In the genomic region with DNA sequence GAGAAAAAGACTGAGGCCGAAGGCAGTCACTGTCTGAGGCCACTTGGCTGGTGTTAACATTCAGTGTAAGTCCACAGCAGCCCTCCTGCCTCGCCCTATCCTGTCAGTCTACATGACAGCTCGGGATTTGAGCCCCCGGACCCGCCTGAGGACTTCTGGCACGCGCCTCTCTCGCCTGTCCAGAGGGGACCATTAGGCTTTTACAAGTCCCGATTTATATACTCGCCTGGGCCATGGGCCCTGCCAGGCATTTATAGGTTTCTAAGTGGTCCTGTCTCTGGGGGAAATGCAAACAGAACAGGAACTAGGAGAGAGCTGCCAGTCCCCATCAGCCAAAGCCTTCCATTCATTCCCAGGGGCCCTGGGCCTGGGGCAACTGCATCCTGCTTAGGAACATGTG, we compare ENCODE assay signal across 19 mouse cellular contexts. TPM values are rescaled to one million over a fixed set of nuclear protein-coding genes. Genes with fewer than 3 reads are reported as not detected.
DNase-seq lines count a peak whose midpoint lies in the region; ATAC-seq and TF ChIP-seq lines count a peak whose summit lies in the region.
"Had no signal": no experiment of that assay in that cellular context is flagged by ENCODE, and none has a peak within 500 bp of the region (broad histone marks: within the 10 kb centered on the region; RNA-seq: fewer than 3 reads in every experiment).

No protein-coding gene starts in this region.

- ATAC-seq in intestine, embryonic 14.5 days (replicated peaks; ENCODE audit: low FRiP score, low TSS enrichment, low read depth), result no peak
- ATAC-seq in intestine, postnatal 0 days, result no peak
- ATAC-seq in intestine, embryonic 15.5 days, result no peak
- no peak for ATAC-seq in limb, embryonic 15.5 days (ENCODE audit: insufficient number of reproducible peaks, low FRiP score, low TSS enrichment, low read depth)
- ATAC-seq: forebrain, embryonic 13.5 days; liver, embryonic 12.5 days had no signal

- H3K4me3 ChIP-seq in intestine, embryonic 14.5 days (ENCODE audit: low read depth, low read length), result no peak overlapping the region
- H3K4me3 ChIP-seq in intestine, postnatal 0 days (ENCODE audit: low read depth, low read length), result no peak overlapping the region
- H3K4me3 ChIP-seq in intestine, embryonic 15.5 days (replicated peaks), result no peak overlapping the region
- H3K4me3 ChIP-seq in limb, embryonic 15.5 days, result no peak overlapping the region
- no peak overlapping the region for H3K4me3 ChIP-seq in gastrocnemius, adult 2 months
- H3K4me3 ChIP-seq: forebrain, embryonic 13.5 days; heart, embryonic 10.5 days; liver, embryonic 12.5 days had no signal

- no peak overlapping the region for H3K9ac ChIP-seq in intestine, embryonic 14.5 days (ENCODE audit: low read length)
- no peak overlapping the region for H3K9ac ChIP-seq in intestine, postnatal 0 days (ENCODE audit: low read depth, low read length)
- no peak overlapping the region for H3K9ac ChIP-seq in intestine, embryonic 15.5 days
- H3K9ac ChIP-seq in limb, embryonic 15.5 days, result no peak overlapping the region
- H3K9ac ChIP-seq: forebrain, embryonic 13.5 days; liver, embryonic 12.5 days had no signal

- peaks cover 9% of the 10 kb centered on the region; the same call in 1 of the 2 replicates for H3K4me1 ChIP-seq in intestine, embryonic 14.5 days (replicated peaks; ENCODE audit: control insufficient read depth, insufficient read depth, low read length)
- H3K4me1 ChIP-seq in intestine, postnatal 0 days (replicated peaks; ENCODE audit: control insufficient read depth, insufficient read depth, low read length), result no peaks in the 10 kb centered on the region
- H3K4me1 ChIP-seq in intestine, embryonic 15.5 days (replicated peaks), result peaks cover 10% of the 10 kb centered on the region
- peaks cover 41% of the 10 kb centered on the region for H3K4me1 ChIP-seq in limb, embryonic 15.5 days
- H3K4me1 ChIP-seq: liver, embryonic 12.5 days had no signal

- peak overlapping the region; percentile 52; the same call in 1 of the 2 replicates for H3K27ac ChIP-seq in intestine, embryonic 14.5 days (ENCODE audit: low read depth)
- no peak overlapping the region for H3K27ac ChIP-seq in intestine, postnatal 0 days (ENCODE audit: low read depth, low read length)
- peak overlapping the region; percentile 58 for H3K27ac ChIP-seq in intestine, embryonic 15.5 days
- H3K27ac ChIP-seq in limb, embryonic 15.5 days, result peak overlapping the region; percentile 59
- no peak overlapping the region for H3K27ac ChIP-seq in gastrocnemius, adult 2 months
- H3K27ac ChIP-seq: forebrain, embryonic 13.5 days; heart, embryonic 10.5 days; liver, embryonic 12.5 days had no signal

- no peak overlapping the region for H3K4me2 ChIP-seq in intestine, embryonic 14.5 days (ENCODE audit: low read length)
- no peak overlapping the region for H3K4me2 ChIP-seq in intestine, postnatal 0 days (replicated peaks; ENCODE audit: low read depth)
- no peak overlapping the region for H3K4me2 ChIP-seq in intestine, embryonic 15.5 days (replicated peaks)
- H3K4me2 ChIP-seq in limb, embryonic 15.5 days, result no peak overlapping the region
- H3K4me2 ChIP-seq: forebrain, embryonic 13.5 days; liver, embryonic 12.5 days had no signal

- DNase-seq in intestine, embryonic 14.5 days (ENCODE audit: low spot score), result no peak
- peak; percentile 60 for DNase-seq in forelimb bud, embryonic 11.5 days (ENCODE audit: low read depth, low spot score)
- no peak for DNase-seq in kidney, postnatal 10 days
- no peak for DNase-seq in gastrocnemius, adult 2 months
- DNase-seq: cerebellum, adult 2 months had no signal

- intact Hi-C loops in gastrocnemius, adult 2 months (cut with DNase I), result loop anchor here (5.0 kb wide), 1 partner anchor 156 kb away; no protein-coding TSS in a partner anchor

- no peaks in the 10 kb centered on the region for H3K27me3 ChIP-seq in intestine, embryonic 14.5 days (replicated peaks; ENCODE audit: control insufficient read depth, insufficient read depth, low read length)
- H3K27me3 ChIP-seq in intestine, postnatal 0 days (replicated peaks; ENCODE audit: control insufficient read depth, insufficient read depth, low read length), result no peaks in the 10 kb centered on the region
- H3K27me3 ChIP-seq in intestine, embryonic 15.5 days (replicated peaks), result no peaks in the 10 kb centered on the region
- no peaks in the 10 kb centered on the region for H3K27me3 ChIP-seq in limb, embryonic 15.5 days
- H3K27me3 ChIP-seq: forebrain, embryonic 13.5 days had no signal

- WGBS in intestine, embryonic 14.5 days, result 57% methylated on average over 10 of the region's 10 CpGs
- 67% methylated on average over 10 of the region's 10 CpGs for WGBS in intestine, postnatal 0 days
- 60% methylated on average over 10 of the region's 10 CpGs for WGBS in intestine, embryonic 15.5 days
- WGBS in limb, embryonic 15.5 days, result 49% methylated on average over 10 of the region's 10 CpGs

- TF ChIP-seq CTCF in intestine, postnatal 0 days (IDR thresholded peaks at IDR 0.05; ENCODE audit: low read depth), result no peak
- no peak for TF ChIP-seq CTCF in gastrocnemius, adult 2 months (IDR thresholded peaks at IDR 0.05)

- no peaks in the 10 kb centered on the region for H3K9me3 ChIP-seq in intestine, embryonic 14.5 days (ENCODE audit: control insufficient read depth, low read length)
- no peaks in the 10 kb centered on the region for H3K9me3 ChIP-seq in intestine, postnatal 0 days (ENCODE audit: control insufficient read depth)
- no peaks in the 10 kb centered on the region for H3K9me3 ChIP-seq in intestine, embryonic 15.5 days
- no peaks in the 10 kb centered on the region for H3K9me3 ChIP-seq in limb, embryonic 15.5 days
- H3K9me3 ChIP-seq: forebrain, embryonic 13.5 days; heart, embryonic 10.5 days; liver, embryonic 12.5 days had no signal

- H3K36me3 ChIP-seq in intestine, embryonic 14.5 days (ENCODE audit: control insufficient read depth, insufficient read depth, low read length), result no peaks in the 10 kb centered on the region
- H3K36me3 ChIP-seq in intestine, postnatal 0 days (ENCODE audit: control insufficient read depth, insufficient read depth), result no peaks in the 10 kb centered on the region
- no peaks in the 10 kb centered on the region for H3K36me3 ChIP-seq in intestine, embryonic 15.5 days
- H3K36me3 ChIP-seq in limb, embryonic 15.5 days, result no peaks in the 10 kb centered on the region
- H3K36me3 ChIP-seq: heart, embryonic 10.5 days; liver, embryonic 12.5 days had no signal

RNA-seq across cellular contexts. Expression of a gene that starts 45.7 kb away (rescaled TPM):
- polyA plus RNA-seq in intestine, embryonic 14.5 days (2014; fragmentation: Nextera tagmentation; extraction: Ambion mirVana), result not detected in 2 replicates
- not detected in 2 replicates for polyA plus RNA-seq in intestine, postnatal 0 days (2015; fragmentation: Nextera tagmentation; extraction: Ambion mirVana)
- polyA plus RNA-seq in intestine, embryonic 15.5 days (2015; fragmentation: Nextera tagmentation; extraction: Ambion mirVana), result not detected in 2 replicates
- polyA plus RNA-seq in limb, embryonic 15.5 days (2015; fragmentation: Nextera tagmentation; extraction: Ambion mirVana), result 0.14 TPM in 1 of 2 replicates, not detected in the other
- not detected for total RNA-seq in gastrocnemius, adult 2 months (2021)
- total RNA-seq: adrenal gland, adult 18-20 months; adrenal gland, postnatal 4 days; gastrocnemius, postnatal 4 days; megakaryocyte-erythroid progenitor cell, adult 5-6 weeks had no signal
- polyA plus RNA-seq: heart, postnatal 0 days; kidney, embryonic 14.5 days; large intestine, adult 2 months; liver, embryonic 12.5 days; lung, adult 2 months had no signal

Comparison
In these comparisons a context has a peak if more than half of its experiments do, and no peak if none do; other contexts are left out.
1. H3K27ac ChIP-seq: peak in intestine, embryonic 14.5 days (single experiment), intestine, embryonic 15.5 days (single experiment) and limb, embryonic 15.5 days (single experiment); none in intestine, postnatal 0 days (single experiment) and gastrocnemius, adult 2 months (single experiment).